Mouse (Mus musculus) neutrophil, adult 5-6 weeks (primary cell): ENCODE measurements around the gene Tbc1d13. TPM values are rescaled to one million over a fixed set of nuclear protein-coding genes. Genes with fewer than 3 reads are reported as not detected.
"Not testable (repeated sequence)": the region's sequence is repeated elsewhere in the genome, so short reads cannot be mapped to it uniquely, and the experiment has no call there.

Experiments
- ATAC-seq: fragments of 151-379, 151-347 bp; 2 replicates; pipeline ENCODE4 v1.8.0; 2017; ENCODE audit warnings: mild to moderate bottlenecking, moderate TSS enrichment; ENCODE audit not compliant: insufficient number of reproducible peaks, poor library complexity, low FRiP score, severe bottlenecking; ENCODE audit errors: extremely low read depth
- total RNA-seq: library from RNA; stranded (forward); fragments of 200-1000 nt; gene quantifications from 2 replicates; pipeline ENCODE4 v1.2.3, GENCODE M21; 2017

Tbc1d13 gene
- total RNA-seq, 1 experiment from 2014 or later = 50.9 TPM

DNA sequence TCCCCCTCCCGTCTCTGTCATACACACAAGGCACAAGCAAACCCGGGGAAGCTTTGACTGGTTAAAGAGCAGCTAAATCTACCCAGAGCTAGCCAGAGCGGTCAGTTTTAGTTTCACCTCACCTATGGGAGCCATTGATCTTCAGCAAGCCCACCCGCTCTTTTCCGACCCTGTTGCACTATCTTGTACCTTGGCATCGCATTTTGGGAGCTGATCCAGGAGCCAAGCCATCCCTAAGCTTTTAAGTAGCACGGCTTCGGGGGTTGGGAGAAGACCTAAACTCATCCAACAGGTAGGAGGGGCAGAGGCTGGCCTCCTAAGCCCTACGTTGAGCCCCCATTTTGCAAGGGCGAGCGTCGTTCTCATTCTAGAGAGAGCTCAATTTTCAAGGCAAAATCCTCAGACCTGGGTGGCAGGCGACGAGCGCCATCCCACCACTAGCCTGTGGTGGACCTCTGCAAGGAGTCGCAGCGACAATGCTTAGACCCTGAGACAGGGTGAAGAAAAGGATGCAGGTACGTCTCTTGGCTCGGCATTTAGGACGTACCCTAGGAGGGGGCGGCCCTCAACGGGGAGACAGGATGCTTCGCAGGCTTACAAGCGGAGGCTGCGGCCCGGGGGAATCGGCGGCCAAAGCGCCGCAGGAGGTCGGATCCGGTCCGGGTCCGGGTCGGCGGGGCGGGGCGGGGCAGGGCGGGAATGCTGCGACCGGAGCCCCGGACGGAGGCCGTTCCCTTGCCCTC, 9.6 kb upstream of the Tbc1d13 start:
- ATAC-seq = 0 out of 2 replicates have a peak, but pooled peaks have one; percentile 8

- ATAC-seq = peak; percentile 92
Measured at GRCm38 (mm10) chr2:30124472-30125274, 8.9 kb upstream of the Tbc1d13 start, which contains the start of gene Zer1. Zer1 (minus strand) TSS chr2:30124585.

DNA sequence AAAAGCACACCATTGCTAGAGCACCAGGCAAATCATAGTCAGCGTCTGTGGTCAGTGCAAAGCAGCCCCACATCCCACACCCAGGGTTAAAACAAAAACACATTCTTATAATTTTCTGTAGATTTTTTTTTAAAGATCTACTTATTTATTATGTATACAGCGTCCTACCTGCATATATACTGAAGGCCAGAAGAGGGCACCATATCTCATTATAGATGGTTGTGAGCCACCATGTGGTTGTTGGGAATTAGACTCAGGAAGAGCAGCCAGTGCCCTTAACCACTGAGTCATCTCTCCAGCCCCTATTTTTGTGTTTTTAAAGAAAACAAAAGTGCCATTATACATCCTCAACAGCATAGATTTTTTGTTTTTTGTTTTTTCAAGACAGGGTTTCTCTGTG, 4.8 kb upstream of the Tbc1d13 start:
- no peak for ATAC-seq

DNA sequence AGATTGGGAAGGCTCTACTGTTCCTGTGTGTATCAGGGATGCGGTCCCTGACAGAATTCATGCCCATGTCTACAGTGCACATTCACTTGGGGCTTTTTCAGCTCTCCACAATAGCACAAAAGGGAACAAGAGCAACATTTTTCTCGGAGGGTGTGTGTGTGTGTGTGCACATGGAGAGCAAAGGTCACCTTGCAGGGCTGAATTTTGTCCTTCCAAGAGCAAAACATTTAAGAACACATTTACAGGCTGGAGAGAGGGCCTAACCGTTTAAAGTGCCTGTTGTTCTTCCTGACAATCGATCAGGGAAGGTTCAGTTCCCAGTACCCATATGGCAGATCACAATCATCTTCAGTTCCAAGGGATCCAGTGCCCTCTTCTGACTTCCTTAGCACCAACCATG, 3.4 kb upstream of the Tbc1d13 start:
- no peak for ATAC-seq

DNA sequence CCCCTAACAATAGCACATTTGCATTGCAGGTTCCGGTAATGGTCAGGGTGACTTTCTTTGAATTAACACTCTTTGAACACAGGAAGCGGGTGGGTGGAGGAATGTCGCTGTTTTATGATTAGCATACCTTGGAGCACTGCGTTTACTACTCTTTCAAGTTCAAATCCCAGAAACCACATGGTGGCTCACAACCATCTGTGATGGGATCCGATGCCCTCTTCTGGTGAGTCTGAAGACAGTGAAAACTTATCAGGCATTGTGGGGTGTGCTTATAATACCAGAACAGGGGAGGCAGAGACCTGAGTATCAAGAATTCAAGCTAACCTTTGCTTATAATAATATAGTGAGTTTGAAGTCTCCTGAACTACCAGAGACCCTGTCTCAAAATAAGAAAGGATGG, 2.3 kb upstream of the Tbc1d13 start:
- ATAC-seq = not testable (repeated sequence)

- no peak for ATAC-seq
Measured at GRCm38 (mm10) chr2:30132801-30133612, 539 bp upstream of the Tbc1d13 start.

DNA sequence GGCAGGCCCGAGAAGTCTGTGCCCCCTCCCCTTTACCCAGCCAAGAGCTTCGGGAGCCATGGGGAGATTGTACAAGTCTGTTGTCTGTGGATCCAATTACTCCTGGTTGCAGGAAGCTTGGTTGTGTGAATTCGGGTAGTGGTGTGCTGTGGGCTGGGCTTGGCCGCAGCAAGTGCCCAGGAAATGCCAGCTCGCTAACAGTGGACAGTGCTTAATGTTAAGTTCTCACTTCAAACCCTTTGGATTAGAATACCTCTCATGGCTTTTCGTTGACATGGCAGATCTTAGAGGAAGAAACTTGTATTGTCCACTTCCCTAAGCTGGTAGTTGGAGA, 799 bp downstream of the Tbc1d13 start:
- no peak for ATAC-seq

DNA sequence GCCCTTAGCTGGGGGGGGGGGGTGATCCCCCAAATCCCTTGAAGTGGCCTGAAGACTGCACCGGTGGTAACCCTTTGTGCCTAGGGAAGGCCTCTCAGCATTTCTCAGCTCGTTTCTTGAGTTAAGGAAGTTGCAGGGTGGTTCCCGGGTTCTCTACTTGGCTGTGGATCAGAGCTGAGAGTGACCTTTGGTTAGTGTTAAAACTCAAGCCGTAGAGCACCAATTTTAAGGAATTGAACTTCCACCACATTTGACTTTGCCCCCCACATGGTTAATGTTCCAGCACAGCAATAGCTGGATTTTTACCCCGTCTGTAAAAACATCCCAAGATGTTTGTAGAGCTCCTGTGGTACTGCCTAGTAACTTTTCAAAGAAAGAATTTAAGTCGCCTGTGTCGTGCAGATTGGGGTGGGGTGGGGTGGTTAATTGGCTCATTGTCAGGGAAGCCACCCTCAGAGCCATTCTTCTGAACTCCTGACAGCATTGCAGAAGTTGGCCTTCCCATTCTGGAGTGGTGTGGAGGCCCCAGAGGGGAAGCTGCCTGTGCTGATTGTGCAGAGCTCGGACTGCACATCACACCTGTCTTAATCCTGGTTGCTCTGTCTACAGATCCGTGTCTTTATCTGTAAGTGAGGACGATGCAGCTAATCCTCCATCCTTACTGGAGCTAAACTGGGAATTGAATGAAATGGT, 1.5 kb downstream of the Tbc1d13 start:
- no peak for ATAC-seq

- no peak for ATAC-seq
Measured at GRCm38 (mm10) chr2:30136458-30136857, 2.9 kb downstream of the Tbc1d13 start.

GRCm38 (mm10) chr2:30140021-30140420, 6.5 kb downstream of the Tbc1d13 start:
- not testable (repeated sequence) for ATAC-seq

- no peak for ATAC-seq
Measured at GRCm38 (mm10) chr2:30144436-30144835, 10.9 kb downstream of the Tbc1d13 start.

- no peak for ATAC-seq
Measured at GRCm38 (mm10) chr2:30147466-30147865, 13.9 kb downstream of the Tbc1d13 start.

DNA sequence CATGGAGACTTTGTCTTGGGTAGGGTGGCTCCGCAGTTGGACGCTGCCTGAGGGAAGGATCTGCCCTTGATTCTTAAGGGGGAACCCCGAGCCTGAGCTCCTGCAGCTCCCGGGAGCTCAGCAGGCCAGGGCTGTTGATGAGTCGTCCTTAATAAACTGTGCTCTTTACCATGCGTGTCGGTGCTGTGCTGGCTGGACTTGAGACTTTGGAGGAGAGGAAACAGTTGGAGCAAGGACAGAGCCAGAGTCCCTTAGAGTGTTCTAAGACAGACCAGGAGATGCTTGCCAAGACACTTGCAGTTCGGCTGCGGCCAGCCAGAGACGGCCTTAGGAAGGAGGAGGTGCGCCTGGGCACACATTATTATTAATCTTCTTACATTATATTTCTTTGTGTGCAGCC, 18.3 kb downstream of the Tbc1d13 start:
- no peak for ATAC-seq

DNA sequence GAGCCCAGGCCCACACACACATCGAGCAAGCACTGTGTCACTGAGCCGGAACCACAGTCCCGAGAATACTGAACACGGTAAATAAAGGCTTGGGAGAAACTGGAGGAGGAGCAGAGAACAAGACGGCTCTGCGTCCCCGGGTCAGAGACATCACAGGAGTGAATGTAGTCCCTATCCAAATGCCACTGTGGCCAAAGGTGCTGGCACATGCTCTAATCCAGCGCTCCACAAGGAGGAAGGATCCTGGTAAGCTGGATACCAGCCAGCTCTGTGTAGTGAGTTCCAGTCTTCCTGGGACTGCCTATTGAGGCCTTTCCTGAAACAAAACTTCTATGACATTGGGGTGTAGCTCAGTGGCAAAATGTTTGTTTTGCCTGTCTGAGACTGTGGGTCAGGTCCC, 19.1 kb downstream of the Tbc1d13 start:
- no peak for ATAC-seq

- not testable (repeated sequence) for ATAC-seq
Measured at GRCm38 (mm10) chr2:30159871-30160270, 26.3 kb downstream of the Tbc1d13 start.

DNA sequence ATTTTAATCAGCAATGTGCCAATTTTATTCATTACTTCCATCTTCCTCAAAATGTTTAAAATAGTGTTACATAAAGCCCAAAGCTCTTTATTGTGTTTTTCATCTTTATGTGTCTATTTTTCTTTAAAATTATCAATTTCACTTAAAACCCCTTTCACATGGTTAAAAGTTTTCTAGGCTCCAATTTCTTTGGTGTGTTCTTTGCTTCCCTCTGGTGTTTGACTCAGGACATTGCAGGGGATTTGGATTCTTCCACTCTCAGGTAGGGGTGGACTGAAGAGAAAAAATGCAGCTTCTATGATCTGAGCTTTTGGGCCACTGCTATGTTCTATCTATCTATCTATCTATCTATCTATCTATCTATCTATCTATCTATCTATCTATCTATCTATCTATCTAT, 28.3 kb downstream of the Tbc1d13 start:
- ATAC-seq = peak; percentile 74

DNA sequence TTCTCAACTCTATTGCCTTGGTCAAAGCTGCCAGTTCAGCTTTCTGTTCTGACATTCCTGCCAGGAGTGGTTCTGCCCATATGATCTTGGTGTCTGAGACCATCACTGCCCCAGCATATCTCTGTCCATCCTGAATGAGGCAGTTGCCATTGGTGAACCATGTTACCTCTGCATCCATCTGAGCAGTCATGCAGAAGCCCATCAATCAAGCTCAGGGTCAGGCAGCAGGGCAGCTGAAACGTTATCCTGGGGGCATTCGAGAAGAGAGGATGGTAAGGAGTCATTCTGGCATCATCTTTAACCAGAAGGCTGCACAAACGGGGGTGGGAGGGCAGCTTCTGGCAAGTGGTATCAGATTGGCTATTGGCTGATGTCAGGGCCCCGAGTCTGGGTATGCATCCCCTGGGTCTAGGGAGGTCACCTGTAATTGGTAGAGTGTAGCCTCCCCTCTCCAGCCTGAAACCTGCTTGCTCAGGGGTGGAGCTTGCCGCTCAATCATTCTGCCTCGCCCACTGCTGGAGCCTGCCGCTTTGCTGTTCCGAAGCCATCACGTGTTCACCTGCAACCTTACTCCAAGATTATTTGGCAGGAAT, 30.9 kb downstream of the Tbc1d13 start:
- ATAC-seq = no peak

GRCm38 (mm10) chr2:30166677-30167076, 33.1 kb downstream of the Tbc1d13 start:
- no peak for ATAC-seq
